Mouse (Mus musculus): Measurements from ENCODE around the gene Skap1. TPM values are rescaled to one million over a fixed set of nuclear protein-coding genes. Genes with fewer than 3 reads are reported as not detected.
"Not testable (repeated sequence)": the region's sequence is repeated elsewhere in the genome, so short reads cannot be mapped to it uniquely, and the experiment has no call there.

Gene Skap1
- polyA plus RNA-seq, 1 experiment from 2014 or later, result 7.4 TPM

- Histone ChIP-seq H3K27me3 (replicated peaks; ENCODE audit: control insufficient read depth, insufficient read depth, low read length) (no peaks in the 10 kb centered on the region), H3K9me3 (ENCODE audit: control insufficient read depth, low read length) (no peaks in the 10 kb centered on the region), H3K9ac (ENCODE audit: low read depth, low read length) (no peak overlapping the region), H3K4me1 (ENCODE audit: control insufficient read depth, insufficient read depth, low read depth, low read length) (peaks cover 18% of the 10 kb centered on the region), H3K4me3 (ENCODE audit: low read length) (no peak overlapping the region), H3K36me3 (ENCODE audit: control insufficient read depth, insufficient read depth, low read length) (peaks cover 28% of the 10 kb centered on the region), H3K27ac (ENCODE audit: low read depth, low read length) (0 out of 2 replicates have a peak overlapping the region, but pooled peaks have one; percentile 31), H3K4me2 (ENCODE audit: low read length) (peak overlapping the region; percentile 85)
- WGBS, result 78% methylated on average over 3 of the region's 3 CpGs
- no peak for ATAC-seq
These were observed 310.1 kb downstream of the Skap1 start for GRCm38 (mm10) chr11:96774536-96774935.

- H3K9ac ChIP-seq (ENCODE audit: low read depth, low read length), result no peak overlapping the region
- peaks cover 18% of the 10 kb centered on the region for H3K4me1 ChIP-seq (ENCODE audit: control insufficient read depth, insufficient read depth, low read depth, low read length)
These were observed 310.7 kb downstream of the Skap1 start for GRCm38 (mm10) chr11:96775063-96775462.

GRCm38 (mm10) chr11:96775665-96776064 lies 311.3 kb downstream of the Skap1 start:
- H3K4me1 ChIP-seq (ENCODE audit: control insufficient read depth, insufficient read depth, low read depth, low read length), result peaks cover 18% of the 10 kb centered on the region
- H3K4me3 ChIP-seq (ENCODE audit: low read length), result peak overlapping the region; percentile 74; the same call in 1 of the 2 replicates
- peak overlapping the region; percentile 31; the same call in 1 of the 2 replicates for H3K27ac ChIP-seq (ENCODE audit: low read depth, low read length)
- H3K9ac ChIP-seq (ENCODE audit: low read depth, low read length), result peak overlapping the region; percentile 14; the same call in 1 of the 2 replicates
- H3K9me3 ChIP-seq (ENCODE audit: control insufficient read depth, low read length), result no peaks in the 10 kb centered on the region
- peak overlapping the region; percentile 85 for H3K4me2 ChIP-seq (ENCODE audit: low read length)
- 59% methylated on average over 7 of the region's 7 CpGs for WGBS
- no peaks in the 10 kb centered on the region for H3K27me3 ChIP-seq (replicated peaks; ENCODE audit: control insufficient read depth, insufficient read depth, low read length)
- ATAC-seq, result no peak
- H3K36me3 ChIP-seq (ENCODE audit: control insufficient read depth, insufficient read depth, low read length), result peaks cover 19% of the 10 kb centered on the region

More at GRCm38 (mm10) chr11:96775063-96775462, 310.7 kb downstream of the Skap1 start:
- ATAC-seq, result no peak; the same call in 1 of the 2 replicates
- peak overlapping the region; percentile 41; the same call in 1 of the 2 replicates for H3K27ac ChIP-seq (ENCODE audit: low read depth, low read length)
- peak overlapping the region; percentile 85 for H3K4me2 ChIP-seq (ENCODE audit: low read length)
- WGBS, result 69% methylated on average over 8 of the region's 8 CpGs
- H3K9me3 ChIP-seq (ENCODE audit: control insufficient read depth, low read length), result no peaks in the 10 kb centered on the region
- no peak overlapping the region for H3K4me3 ChIP-seq (ENCODE audit: low read length)
- no peaks in the 10 kb centered on the region for H3K27me3 ChIP-seq (replicated peaks; ENCODE audit: control insufficient read depth, insufficient read depth, low read length)
- peaks cover 25% of the 10 kb centered on the region for H3K36me3 ChIP-seq (ENCODE audit: control insufficient read depth, insufficient read depth, low read length)

- Histone ChIP-seq H3K9ac (ENCODE audit: low read depth, low read length) (peak overlapping the region; percentile 79; the same call in 1 of the 2 replicates), H3K4me3 (ENCODE audit: low read length) (peak overlapping the region; percentile 74), H3K9me3 (ENCODE audit: control insufficient read depth, low read length) (no peaks in the 10 kb centered on the region), H3K4me1 (ENCODE audit: control insufficient read depth, insufficient read depth, low read depth, low read length) (peaks cover 18% of the 10 kb centered on the region), H3K4me2 (ENCODE audit: low read length) (peak overlapping the region; percentile 85), H3K36me3 (ENCODE audit: control insufficient read depth, insufficient read depth, low read length) (peaks cover 15% of the 10 kb centered on the region), H3K27ac (ENCODE audit: low read depth, low read length) (no peak overlapping the region), H3K27me3 (replicated peaks; ENCODE audit: control insufficient read depth, insufficient read depth, low read length) (no peaks in the 10 kb centered on the region)
- WGBS, result 34% methylated on average over 3 of the region's 3 CpGs
- ATAC-seq, result no peak
These were observed 311.7 kb downstream of the Skap1 start for GRCm38 (mm10) chr11:96776068-96776467.

- H3K4me3 ChIP-seq (ENCODE audit: low read length), result peak within 1 kb of the TSS; percentile 74
These were observed 312.9 kb downstream of the Skap1 start, which contains the start of gene Snx11 for GRCm38 (mm10) chr11:96776968-96777962. Snx11 (minus strand) TSS chr11:96777559.

GRCm38 (mm10) chr11:96778061-96778627 lies 313.8 kb downstream of the Skap1 start:
- ATAC-seq; H3K9me3 ChIP-seq (ENCODE audit: control insufficient read depth, low read length); H3K36me3 ChIP-seq (ENCODE audit: control insufficient read depth, insufficient read depth, low read length); H3K27me3 ChIP-seq (replicated peaks; ENCODE audit: control insufficient read depth, insufficient read depth, low read length): not testable (repeated sequence)
- Histone ChIP-seq H3K4me3 (ENCODE audit: low read length) (peak overlapping the region; percentile 74), H3K9ac (ENCODE audit: low read depth, low read length) (peak overlapping the region; percentile 63), H3K4me2 (ENCODE audit: low read length) (peak overlapping the region; percentile 85), H3K4me1 (ENCODE audit: control insufficient read depth, insufficient read depth, low read depth, low read length) (peaks cover 18% of the 10 kb centered on the region), H3K27ac (ENCODE audit: low read depth, low read length) (peak overlapping the region; percentile 81)
- 67% methylated on average over 10 of the region's 10 CpGs for WGBS

More at GRCm38 (mm10) chr11:96776968-96777962, 312.9 kb downstream of the Skap1 start, which contains the start of gene Snx11:
- ATAC-seq, result peak; percentile 99
- peaks cover 6% of the 10 kb centered on the region; the same call in 1 of the 2 replicates for H3K36me3 ChIP-seq (ENCODE audit: control insufficient read depth, insufficient read depth, low read length)
- H3K4me2 ChIP-seq (ENCODE audit: low read length), result peak within 1 kb of the TSS; percentile 85
- H3K4me1 ChIP-seq (ENCODE audit: control insufficient read depth, insufficient read depth, low read depth, low read length), result peaks cover 18% of the 10 kb centered on the region
- H3K27me3 ChIP-seq (replicated peaks; ENCODE audit: control insufficient read depth, insufficient read depth, low read length), result no peaks in the 10 kb centered on the region
- H3K9ac ChIP-seq (ENCODE audit: low read depth, low read length), result peak within 1 kb of the TSS; percentile 79
- H3K9me3 ChIP-seq (ENCODE audit: control insufficient read depth, low read length), result no peaks in the 10 kb centered on the region
- WGBS, result 1% methylated on average over 59 of the region's 59 CpGs
- peak within 1 kb of the TSS; percentile 81 for H3K27ac ChIP-seq (ENCODE audit: low read depth, low read length)

- Histone ChIP-seq H3K27ac (ENCODE audit: low read depth, low read length) (no peak overlapping the region), H3K27me3 (replicated peaks; ENCODE audit: control insufficient read depth, insufficient read depth, low read length) (no peaks in the 10 kb centered on the region), H3K9me3 (ENCODE audit: control insufficient read depth, low read length) (no peaks in the 10 kb centered on the region), H3K4me1 (ENCODE audit: control insufficient read depth, insufficient read depth, low read depth, low read length) (peaks cover 14% of the 10 kb centered on the region), H3K4me3 (ENCODE audit: low read length) (no peak overlapping the region), H3K4me2 (ENCODE audit: low read length) (no peak overlapping the region), H3K36me3 (ENCODE audit: control insufficient read depth, insufficient read depth, low read length) (no peaks in the 10 kb centered on the region), H3K9ac (ENCODE audit: low read depth, low read length) (no peak overlapping the region)
- no peak for ATAC-seq
- 80% methylated on average over 5 of the region's 5 CpGs for WGBS
These were observed 315.9 kb downstream of the Skap1 start for GRCm38 (mm10) chr11:96780306-96780705.

GRCm38 (mm10) chr11:96781425-96781824 lies 317.0 kb downstream of the Skap1 start:
- 63% methylated on average over 2 of the region's 2 CpGs for WGBS
- Histone ChIP-seq H3K9ac (ENCODE audit: low read depth, low read length) (no peak overlapping the region), H3K27ac (ENCODE audit: low read depth, low read length) (no peak overlapping the region), H3K36me3 (ENCODE audit: control insufficient read depth, insufficient read depth, low read length) (no peaks in the 10 kb centered on the region), H3K9me3 (ENCODE audit: control insufficient read depth, low read length) (no peaks in the 10 kb centered on the region), H3K4me1 (ENCODE audit: control insufficient read depth, insufficient read depth, low read depth, low read length) (peaks cover 5% of the 10 kb centered on the region), H3K27me3 (replicated peaks; ENCODE audit: control insufficient read depth, insufficient read depth, low read length) (no peaks in the 10 kb centered on the region), H3K4me3 (ENCODE audit: low read length) (no peak overlapping the region), H3K4me2 (ENCODE audit: low read length) (no peak overlapping the region)
- ATAC-seq, result no peak

GRCm38 (mm10) chr11:96784847-96785246 lies 320.5 kb downstream of the Skap1 start:
- H3K27me3 ChIP-seq (replicated peaks; ENCODE audit: control insufficient read depth, insufficient read depth, low read length); ATAC-seq; H3K4me1 ChIP-seq (ENCODE audit: control insufficient read depth, insufficient read depth, low read depth, low read length); H3K36me3 ChIP-seq (ENCODE audit: control insufficient read depth, insufficient read depth, low read length); H3K4me2 ChIP-seq (ENCODE audit: low read length); H3K9ac ChIP-seq (ENCODE audit: low read depth, low read length); H3K4me3 ChIP-seq (ENCODE audit: low read length); H3K27ac ChIP-seq (ENCODE audit: low read depth, low read length); H3K9me3 ChIP-seq (ENCODE audit: control insufficient read depth, low read length): not testable (repeated sequence)
- WGBS, result 11% methylated on average over 7 of the region's 7 CpGs
